Mouse (Mus musculus): Measurements from ENCODE around the gene Zfp212. TPM values are rescaled to one million over a fixed set of nuclear protein-coding genes. Genes with fewer than 3 reads are reported as not detected.

The Zfp212 gene
- polyA plus RNA-seq (2012; rRNA removed), result 8.6 and 9.7 TPM in 2 replicates

- DNase-seq (ENCODE audit: low read depth in 1 of 2, low spot score in 2 of 2), result peak; percentile 68 to 82
- Histone ChIP-seq H3K4me3 (ENCODE audit: extremely low read depth, insufficient read depth, insufficient read length) (peak within 1 kb of the TSS; percentile 96), H3K27ac (ENCODE audit: insufficient read depth, low read length) (peak within 1 kb of the TSS; percentile 96), H3K4me1 (ENCODE audit: control insufficient read depth, insufficient read depth, insufficient read length) (peaks cover 8% of the 10 kb centered on the region; the same call in 1 of the 2 replicates), H3K27me3 (ENCODE audit: control insufficient read depth, insufficient read depth, low read length) (no peaks in the 10 kb centered on the region), H3K36me3 (ENCODE audit: control insufficient read depth, insufficient read depth, low read length) (no peaks in the 10 kb centered on the region)
- peak; percentile 2; the same call in 1 of the 2 replicates for TF ChIP-seq POLR2A (IDR thresholded peaks at IDR 0.05; ENCODE audit: low read depth, low read length)
- peak; percentile 44; the same call in 1 of the 2 replicates for TF ChIP-seq CTCF (IDR thresholded peaks at IDR 0.05; ENCODE audit: extremely low read depth, insufficient read depth, insufficient read length, insufficient replicate concordance)
- WGBS, result 1% methylated on average over 67 of the region's 67 CpGs
Measured at GRCm38 (mm10) chr6:47920447-47921340, at the start of gene Zfp212. Gene Zfp212 (plus strand): TSS chr6:47920476.

GRCm38 (mm10) chr6:47872266-47872665 is 48.0 kb upstream of the Zfp212 start:
- peaks cover 3% of the 10 kb centered on the region for H3K36me3 ChIP-seq (ENCODE audit: control insufficient read depth, insufficient read depth, low read length)
- no peaks in the 10 kb centered on the region for H3K27me3 ChIP-seq (ENCODE audit: control insufficient read depth, insufficient read depth, low read length)
- H3K4me3 ChIP-seq (ENCODE audit: extremely low read depth, insufficient read depth, insufficient read length), result no peak overlapping the region
- WGBS, result 93% methylated on average over 5 of the region's 5 CpGs
- no peak overlapping the region for H3K27ac ChIP-seq (ENCODE audit: insufficient read depth, low read length)
- no peaks in the 10 kb centered on the region for H3K4me1 ChIP-seq (ENCODE audit: control insufficient read depth, insufficient read depth, insufficient read length)
- no peak for DNase-seq (ENCODE audit: low read depth in 1 of 2, low spot score in 2 of 2)
- TF ChIP-seq POLR2A (IDR thresholded peaks at IDR 0.05; ENCODE audit: low read depth, low read length) (no peak), CTCF (IDR thresholded peaks at IDR 0.05; ENCODE audit: extremely low read depth, insufficient read depth, insufficient read length, insufficient replicate concordance) (no peak)

GRCm38 (mm10) chr6:47877058-47877457 is 43.2 kb upstream of the Zfp212 start, which contains the start of gene Zfp282:
Gene Zfp282 (plus strand): TSS chr6:47877204.
- peaks cover 9% of the 10 kb centered on the region; the same call in 1 of the 2 replicates for H3K4me1 ChIP-seq (ENCODE audit: control insufficient read depth, insufficient read depth, insufficient read length)
- H3K36me3 ChIP-seq (ENCODE audit: control insufficient read depth, insufficient read depth, low read length), result peaks cover 3% of the 10 kb centered on the region
- H3K27ac ChIP-seq (ENCODE audit: insufficient read depth, low read length), result peak within 1 kb of the TSS; percentile 77
- peak within 1 kb of the TSS; percentile 75 for H3K4me3 ChIP-seq (ENCODE audit: extremely low read depth, insufficient read depth, insufficient read length)
- WGBS, result 4% methylated on average over 9 of the region's 9 CpGs
- H3K27me3 ChIP-seq (ENCODE audit: control insufficient read depth, insufficient read depth, low read length), result no peaks in the 10 kb centered on the region
- TF ChIP-seq POLR2A (IDR thresholded peaks at IDR 0.05; ENCODE audit: low read depth, low read length) (no peak), CTCF (IDR thresholded peaks at IDR 0.05; ENCODE audit: extremely low read depth, insufficient read depth, insufficient read length, insufficient replicate concordance) (no peak)
- DNase-seq (ENCODE audit: low read depth in 1 of 2, low spot score in 2 of 2), result no peak

GRCm38 (mm10) chr6:47877461-47878132 is 42.7 kb upstream of the Zfp212 start:
- peaks cover 9% of the 10 kb centered on the region; the same call in 1 of the 2 replicates for H3K4me1 ChIP-seq (ENCODE audit: control insufficient read depth, insufficient read depth, insufficient read length)
- H3K27me3 ChIP-seq (ENCODE audit: control insufficient read depth, insufficient read depth, low read length), result no peaks in the 10 kb centered on the region
- DNase-seq (ENCODE audit: low read depth in 1 of 2, low spot score in 2 of 2), result peak; percentile 33 to 76
- peaks cover 3% of the 10 kb centered on the region for H3K36me3 ChIP-seq (ENCODE audit: control insufficient read depth, insufficient read depth, low read length)
- peak; percentile 18; the same call in 1 of the 2 replicates for TF ChIP-seq POLR2A (IDR thresholded peaks at IDR 0.05; ENCODE audit: low read depth, low read length)
- TF ChIP-seq CTCF (IDR thresholded peaks at IDR 0.05; ENCODE audit: extremely low read depth, insufficient read depth, insufficient read length, insufficient replicate concordance), result no peak; the same call in 1 of the 2 replicates
- H3K27ac ChIP-seq (ENCODE audit: insufficient read depth, low read length), result peak overlapping the region; percentile 77
- H3K4me3 ChIP-seq (ENCODE audit: extremely low read depth, insufficient read depth, insufficient read length), result peak overlapping the region; percentile 75
- WGBS, result under 1% methylated on average over 52 of the region's 71 CpGs

GRCm38 (mm10) chr6:47878133-47878514 is 42.2 kb upstream of the Zfp212 start:
- no peak for DNase-seq (ENCODE audit: low read depth in 1 of 2, low spot score in 2 of 2)
- TF ChIP-seq POLR2A (IDR thresholded peaks at IDR 0.05; ENCODE audit: low read depth, low read length) (no peak), CTCF (IDR thresholded peaks at IDR 0.05; ENCODE audit: extremely low read depth, insufficient read depth, insufficient read length, insufficient replicate concordance) (no peak)
- Histone ChIP-seq H3K27ac (ENCODE audit: insufficient read depth, low read length) (peak overlapping the region; percentile 77), H3K4me1 (ENCODE audit: control insufficient read depth, insufficient read depth, insufficient read length) (peaks cover 9% of the 10 kb centered on the region; the same call in 1 of the 2 replicates), H3K36me3 (ENCODE audit: control insufficient read depth, insufficient read depth, low read length) (peaks cover 6% of the 10 kb centered on the region), H3K4me3 (ENCODE audit: extremely low read depth, insufficient read depth, insufficient read length) (peak overlapping the region; percentile 75), H3K27me3 (ENCODE audit: control insufficient read depth, insufficient read depth, low read length) (no peaks in the 10 kb centered on the region)
- 2% methylated on average over 11 of the region's 11 CpGs for WGBS

- Histone ChIP-seq H3K27ac (ENCODE audit: insufficient read depth, low read length) (no peak overlapping the region), H3K4me3 (ENCODE audit: extremely low read depth, insufficient read depth, insufficient read length) (peak overlapping the region; percentile 75; the same call in 1 of the 2 replicates), H3K4me1 (ENCODE audit: control insufficient read depth, insufficient read depth, insufficient read length) (peaks cover 9% of the 10 kb centered on the region; the same call in 1 of the 2 replicates), H3K27me3 (ENCODE audit: control insufficient read depth, insufficient read depth, low read length) (no peaks in the 10 kb centered on the region), H3K36me3 (ENCODE audit: control insufficient read depth, insufficient read depth, low read length) (peaks cover 6% of the 10 kb centered on the region)
- 53% methylated on average over 3 of the region's 3 CpGs for WGBS
- no peak for TF ChIP-seq CTCF (IDR thresholded peaks at IDR 0.05; ENCODE audit: extremely low read depth, insufficient read depth, insufficient read length, insufficient replicate concordance)
- no peak for TF ChIP-seq POLR2A (IDR thresholded peaks at IDR 0.05; ENCODE audit: low read depth, low read length)
- DNase-seq (ENCODE audit: low read depth in 1 of 2, low spot score in 2 of 2), result no peak
Measured at GRCm38 (mm10) chr6:47878593-47878992, 41.7 kb upstream of the Zfp212 start.

Measured in spleen, adult 2 months (tissue).